9 mouse cellular contexts compared by ENCODE assay signal in genomic region chr5:114199116-114199777, GRCm38 (mm10). TPM values are rescaled to one million over a fixed set of nuclear protein-coding genes. Genes with fewer than 3 reads are reported as not detected.
DNase-seq lines count a peak whose midpoint lies in the region; ATAC-seq and TF ChIP-seq lines count a peak whose summit lies in the region.
"Had no signal": no experiment of that assay in that cellular context is flagged by ENCODE, and none has a peak within 500 bp of the region (broad histone marks: within the 10 kb centered on the region; RNA-seq: fewer than 3 reads in every experiment).

No protein-coding gene starts in this region.

- H3K4me2 ChIP-seq in forebrain, embryonic 12.5 days = peak overlapping the region; percentile 1; the same call in 1 of the 2 replicates
- no peak overlapping the region for H3K4me2 ChIP-seq in forebrain, embryonic 16.5 days (ENCODE audit: low read length)
- peak overlapping the region; percentile 37 for H3K4me2 ChIP-seq in heart, embryonic 13.5 days
- peak overlapping the region; percentile 14; the same call in 1 of the 2 replicates for H3K4me2 ChIP-seq in kidney, postnatal 0 days (ENCODE audit: low read length)

- peak; percentile 9 for DNase-seq in Muller cell, postnatal 12 days (ENCODE audit: inconsistent ontology term)
- peak; percentile 82 for DNase-seq in kidney, postnatal 0 days (ENCODE audit: low spot score)
- DNase-seq in urinary bladder, postnatal 36 days (ENCODE audit: low spot score in 2 of 2) = no peak
- DNase-seq in adrenal gland, postnatal 25 days = no peak

- no peaks in the 10 kb centered on the region for H3K9me3 ChIP-seq in forebrain, embryonic 12.5 days
- no peaks in the 10 kb centered on the region for H3K9me3 ChIP-seq in forebrain, embryonic 16.5 days (ENCODE audit: control insufficient read depth, low read length)
- no peaks in the 10 kb centered on the region for H3K9me3 ChIP-seq in heart, embryonic 13.5 days
- no peaks in the 10 kb centered on the region for H3K9me3 ChIP-seq in kidney, postnatal 0 days (replicated peaks; ENCODE audit: low read length)

- peaks cover 9% of the 10 kb centered on the region; the same call in 1 of the 2 replicates for H3K27me3 ChIP-seq in forebrain, embryonic 12.5 days
- no peaks in the 10 kb centered on the region for H3K27me3 ChIP-seq in forebrain, embryonic 16.5 days (replicated peaks; ENCODE audit: control insufficient read depth, insufficient read depth, low read length)
- no peaks in the 10 kb centered on the region for H3K27me3 ChIP-seq in heart, embryonic 13.5 days (replicated peaks)
- H3K27me3 ChIP-seq in kidney, postnatal 0 days (ENCODE audit: insufficient read depth, low read length) = no peaks in the 10 kb centered on the region

- peaks cover 11% of the 10 kb centered on the region; the same call in 1 of the 2 replicates for H3K4me1 ChIP-seq in forebrain, embryonic 12.5 days
- H3K4me1 ChIP-seq in forebrain, embryonic 16.5 days (replicated peaks; ENCODE audit: control insufficient read depth, insufficient read depth, low read length) = no peaks in the 10 kb centered on the region
- H3K4me1 ChIP-seq in heart, embryonic 13.5 days = no peaks in the 10 kb centered on the region
- H3K4me1 ChIP-seq in kidney, postnatal 0 days (replicated peaks; ENCODE audit: insufficient read depth, low read length) = no peaks in the 10 kb centered on the region

- H3K36me3 ChIP-seq in forebrain, embryonic 12.5 days (replicated peaks) = no peaks in the 10 kb centered on the region
- H3K36me3 ChIP-seq in forebrain, embryonic 16.5 days (ENCODE audit: control insufficient read depth, insufficient read depth) = no peaks in the 10 kb centered on the region
- H3K36me3 ChIP-seq in heart, embryonic 13.5 days = peaks cover 84% of the 10 kb centered on the region
- H3K36me3 ChIP-seq in kidney, postnatal 0 days (ENCODE audit: insufficient read depth, low read length) = no peaks in the 10 kb centered on the region

- no peak overlapping the region for H3K9ac ChIP-seq in forebrain, embryonic 12.5 days
- no peak overlapping the region for H3K9ac ChIP-seq in forebrain, embryonic 16.5 days (replicated peaks; ENCODE audit: low read depth, low read length)
- H3K9ac ChIP-seq in heart, embryonic 13.5 days = no peak overlapping the region
- no peak overlapping the region for H3K9ac ChIP-seq in kidney, postnatal 0 days (ENCODE audit: low read depth, low read length)

- WGBS in forebrain, embryonic 12.5 days = 19% methylated on average over 13 of the region's 13 CpGs
- 15% methylated on average over 13 of the region's 13 CpGs for WGBS in forebrain, embryonic 16.5 days
- WGBS in heart, embryonic 13.5 days = 30% methylated on average over 13 of the region's 13 CpGs
- WGBS in kidney, postnatal 0 days = 7% methylated on average over 13 of the region's 13 CpGs

- TF ChIP-seq CTCF in kidney, postnatal 0 days (IDR thresholded peaks at IDR 0.05; ENCODE audit: low read depth) = no peak

- no peak for ATAC-seq in forebrain, embryonic 12.5 days (ENCODE audit: low FRiP score)
- no peak for ATAC-seq in forebrain, embryonic 16.5 days
- no peak for ATAC-seq in heart, embryonic 13.5 days (ENCODE audit: extremely low read depth, insufficient number of reproducible peaks, low FRiP score, low TSS enrichment)
- ATAC-seq in kidney, postnatal 0 days (replicated peaks; ENCODE audit: low FRiP score, low read depth) = 0 out of 2 replicates have a peak, but pooled peaks have one; percentile 21
- peak; percentile 63 for ATAC-seq in megakaryocyte progenitor cell, adult 5-6 weeks (replicated peaks; ENCODE audit: poor library complexity)

- H3K4me3 ChIP-seq in forebrain, embryonic 12.5 days (replicated peaks) = no peak overlapping the region
- no peak overlapping the region for H3K4me3 ChIP-seq in forebrain, embryonic 16.5 days (replicated peaks; ENCODE audit: low read length)
- H3K4me3 ChIP-seq in heart, embryonic 13.5 days = no peak overlapping the region
- H3K4me3 ChIP-seq in kidney, postnatal 0 days (replicated peaks; ENCODE audit: low read depth, low read length) = no peak overlapping the region
- H3K4me3 ChIP-seq: myocyte had no signal

- no peak overlapping the region for H3K27ac ChIP-seq in forebrain, embryonic 12.5 days
- H3K27ac ChIP-seq in forebrain, embryonic 16.5 days (ENCODE audit: low read length) = no peak overlapping the region
- peak overlapping the region; percentile 28; the same call in 1 of the 2 replicates for H3K27ac ChIP-seq in heart, embryonic 13.5 days (replicated peaks)
- H3K27ac ChIP-seq in kidney, postnatal 0 days = no peak overlapping the region

RNA-seq across cellular contexts. Expression of gene Acacb, which starts 52.9 kb away (rescaled TPM):
- polyA plus RNA-seq in forebrain, embryonic 12.5 days (2016; fragmentation: Nextera tagmentation; extraction: Ambion mirVana) = 1.7 and 1.9 TPM in 2 replicates
- 1.2 and 2.9 TPM in 2 replicates for polyA plus RNA-seq in forebrain, embryonic 16.5 days (2015; fragmentation: Nextera tagmentation; extraction: Ambion mirVana)
- 8.9 and 9.5 TPM in 2 replicates for polyA plus RNA-seq in heart, embryonic 13.5 days (2015; fragmentation: Nextera tagmentation; extraction: Ambion mirVana)
- 4.4 and 4.6 TPM in 2 replicates for polyA plus RNA-seq in kidney, postnatal 0 days (2015; fragmentation: Nextera tagmentation; extraction: Ambion mirVana)
- total RNA-seq in megakaryocyte progenitor cell, adult 5-6 weeks (2015) = 0.24 and 0.30 TPM in 2 replicates
- 0.08 and 0.37 TPM in 2 replicates for total RNA-seq in megakaryocyte progenitor cell, adult 5-6 weeks (2017)
- 99.4 and 114 TPM in 2 replicates for total RNA-seq in adrenal gland, postnatal 25 days (2021)

Comparison
In these comparisons a context has a peak if more than half of its experiments do, and no peak if none do; other contexts are left out.
1. ATAC-seq: peak in kidney, postnatal 0 days (single experiment) and megakaryocyte progenitor cell, adult 5-6 weeks (single experiment); none in forebrain, embryonic 12.5 days (single experiment), forebrain, embryonic 16.5 days (single experiment) and heart, embryonic 13.5 days (single experiment).
2. DNase-seq: peak in Muller cell, postnatal 12 days (single experiment) and kidney, postnatal 0 days (single experiment); none in urinary bladder, postnatal 36 days (0 of 2) and adrenal gland, postnatal 25 days (single experiment).